Mouse (Mus musculus) erythroblast, embryonic 14.5 days (primary cell): ENCODE results near the gene Hoxd13.

Experiments used
- GATA1 ChIP-seq: IDR thresholded peaks from 2 replicates; pipeline ENCODE4 v1.6.1; 2012; ENCODE audit warnings: low read length, inconsistent platforms, mixed read lengths
- TAL1 ChIP-seq: IDR thresholded peaks from 3 replicates; pipeline ENCODE4 v1.6.1; 2012; ENCODE audit warnings: low read length, inconsistent platforms, mixed read lengths

DNA sequence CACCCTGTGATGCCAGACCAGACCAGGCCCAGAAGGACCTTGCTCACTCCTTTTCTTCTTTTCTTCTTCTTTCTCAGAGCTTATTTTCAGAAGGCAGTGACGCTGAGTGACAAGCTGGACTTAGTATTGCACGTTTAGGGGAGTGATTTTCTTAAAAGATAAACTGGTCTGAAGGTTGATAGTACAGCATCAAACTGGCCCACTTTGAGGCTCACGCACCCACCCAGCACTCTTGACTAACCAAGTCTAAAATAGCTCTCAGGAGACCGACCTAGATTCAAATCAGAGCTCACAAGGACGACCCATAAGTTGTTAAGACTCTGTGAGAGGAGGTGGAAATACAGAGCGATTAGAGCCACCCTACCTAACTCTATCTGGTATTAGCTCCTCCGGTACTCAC, 1.7 kb upstream of the Hoxd13 start:
- no peak for TF ChIP-seq GATA1
- TF ChIP-seq TAL1 = no peak
